In genomic region chr12:78232560-78232959, GRCm38 (mm10) we compare ENCODE assay signal across 24 mouse cellular contexts. TPM values are rescaled to one million over a fixed set of nuclear protein-coding genes. Genes with fewer than 3 reads are reported as not detected.
"Had no signal": no experiment of that assay in that cellular context is flagged by ENCODE, and none has a peak within 500 bp of the region (broad histone marks: within the 10 kb centered on the region; RNA-seq: fewer than 3 reads in every experiment).

No protein-coding gene starts in this region.

- DNase-seq: retina, postnatal 1 day; right cerebral cortex, adult 18-20 months; right cerebral cortex, postnatal 14 days; right cerebral cortex, postnatal 25 days; spleen, adult 18-20 months; thymus, adult 18-20 months; thymus, adult 2 months; thymus, postnatal 14 days; thymus, postnatal 25 days; thymus, postnatal 36 days; thymus, postnatal 4 days had no signal

- H3K27me3 ChIP-seq: neural tube, embryonic 12.5 days; neural tube, embryonic 13.5 days; neural tube, embryonic 15.5 days; stomach, embryonic 15.5 days had no signal

- H3K27ac ChIP-seq: neural tube, embryonic 12.5 days; neural tube, embryonic 13.5 days; neural tube, embryonic 15.5 days; stomach, embryonic 15.5 days; stomach, postnatal 0 days had no signal

- H3K9me3 ChIP-seq: neural tube, embryonic 12.5 days; neural tube, embryonic 13.5 days; neural tube, embryonic 15.5 days; stomach, embryonic 15.5 days had no signal

- H3K4me3 ChIP-seq: neural tube, embryonic 12.5 days; neural tube, embryonic 13.5 days; neural tube, embryonic 15.5 days; stomach, embryonic 15.5 days had no signal

- H3K9ac ChIP-seq: neural tube, embryonic 12.5 days; neural tube, embryonic 13.5 days; neural tube, embryonic 15.5 days; stomach, embryonic 15.5 days had no signal

- H3K4me1 ChIP-seq: stomach, embryonic 15.5 days had no signal

- H3K4me2 ChIP-seq: neural tube, embryonic 12.5 days; neural tube, embryonic 13.5 days; neural tube, embryonic 15.5 days; stomach, embryonic 15.5 days had no signal

- H3K36me3 ChIP-seq: neural tube, embryonic 12.5 days; neural tube, embryonic 13.5 days; neural tube, embryonic 15.5 days; stomach, embryonic 15.5 days had no signal

RNA-seq across cellular contexts. Expression of gene Gm6657, which starts 38.5 kb away (rescaled TPM):
- total RNA-seq: neutrophil, adult 5-6 weeks had no signal
- polyA plus RNA-seq: neural tube, embryonic 12.5 days; neural tube, embryonic 13.5 days; neural tube, embryonic 14.5 days; neural tube, embryonic 15.5 days; small intestine, adult 2 months; spleen, adult 2 months; stomach, embryonic 14.5 days; stomach, embryonic 15.5 days; stomach, embryonic 16.5 days; stomach, postnatal 0 days; thymus, adult 2 months; thymus, postnatal 0 days; urinary bladder, adult 2 months had no signal
